Mouse (Mus musculus): ENCODE results near the gene Lsamp.

Gene Lsamp

GRCm38 (mm10) chr16:40290132-40290531 lies 306.0 kb downstream of the Lsamp start:
- no peak for DNase-seq

GRCm38 (mm10) chr16:40294296-40294882 lies 310.2 kb downstream of the Lsamp start:
- no peak for DNase-seq

- no peak for DNase-seq
Measured at GRCm38 (mm10) chr16:40295240-40295639, 311.1 kb downstream of the Lsamp start.

- DNase-seq, result no peak
Measured at GRCm38 (mm10) chr16:40307666-40308065, 323.5 kb downstream of the Lsamp start.

GRCm38 (mm10) chr16:40316199-40316598 lies 332.0 kb downstream of the Lsamp start:
- no peak for DNase-seq

GRCm38 (mm10) chr16:40324811-40325210 lies 340.6 kb downstream of the Lsamp start:
- DNase-seq, result no peak

- DNase-seq, result no peak
Measured at GRCm38 (mm10) chr16:40328249-40328820, 344.2 kb downstream of the Lsamp start.

- DNase-seq, result no peak
Measured at GRCm38 (mm10) chr16:40369677-40370076, 385.5 kb downstream of the Lsamp start.

GRCm38 (mm10) chr16:40371291-40371690 lies 387.1 kb downstream of the Lsamp start:
- no peak for DNase-seq

GRCm38 (mm10) chr16:40375314-40375713 lies 391.2 kb downstream of the Lsamp start:
- DNase-seq, result no peak

GRCm38 (mm10) chr16:40377129-40377799 lies 393.1 kb downstream of the Lsamp start:
- DNase-seq, result no peak

- DNase-seq, result no peak
Measured at GRCm38 (mm10) chr16:40392106-40392505, 407.9 kb downstream of the Lsamp start.

GRCm38 (mm10) chr16:40399531-40399930 lies 415.4 kb downstream of the Lsamp start:
- DNase-seq, result no peak

- no peak for DNase-seq
Measured at GRCm38 (mm10) chr16:40434280-40434679, 450.1 kb downstream of the Lsamp start.

- no peak for DNase-seq
Measured at GRCm38 (mm10) chr16:40436415-40436814, 452.3 kb downstream of the Lsamp start.

GRCm38 (mm10) chr16:40437879-40438278 lies 453.7 kb downstream of the Lsamp start:
- no peak for DNase-seq

GRCm38 (mm10) chr16:40438876-40439275 lies 454.7 kb downstream of the Lsamp start:
- no peak for DNase-seq

- no peak for DNase-seq
Measured at GRCm38 (mm10) chr16:40446587-40446986, 462.4 kb downstream of the Lsamp start.

- no peak for DNase-seq
Measured at GRCm38 (mm10) chr16:40463411-40464058, 479.4 kb downstream of the Lsamp start.

GRCm38 (mm10) chr16:40466596-40466995 lies 482.4 kb downstream of the Lsamp start:
- DNase-seq, result no peak

- DNase-seq, result no peak
Measured at GRCm38 (mm10) chr16:40470946-40471345, 486.8 kb downstream of the Lsamp start.

- no peak for DNase-seq
Measured at GRCm38 (mm10) chr16:40471967-40472366, 487.8 kb downstream of the Lsamp start.

GRCm38 (mm10) chr16:40491606-40492005 lies 507.4 kb downstream of the Lsamp start:
- DNase-seq, result no peak
